Comparison of ENCODE assay signal across 9 mouse cellular contexts in the genomic region with DNA sequence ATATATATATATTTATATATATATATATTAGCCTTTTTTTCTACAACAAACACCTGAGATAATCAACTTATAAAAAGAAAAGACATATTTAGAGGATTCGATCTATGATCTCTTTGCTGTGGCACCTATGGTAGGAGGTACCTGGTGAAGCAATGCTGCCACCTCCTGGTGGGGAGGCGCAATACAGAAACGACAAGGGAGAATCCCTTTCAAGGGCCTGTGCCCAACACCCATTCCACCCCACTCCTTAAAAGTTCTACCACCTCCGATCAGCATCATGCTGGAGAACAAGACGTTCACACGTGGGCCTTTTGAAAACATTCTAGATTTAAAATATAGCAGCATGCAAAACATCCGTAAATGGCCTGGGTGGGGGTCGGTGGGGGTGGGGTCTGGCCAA.
DNase-seq lines count a peak whose midpoint lies in the region; ATAC-seq lines count a peak whose summit lies in the region.
"Had no signal": no experiment of that assay in that cellular context is flagged by ENCODE, and none has a peak within 500 bp of the region (broad histone marks: within the 10 kb centered on the region; RNA-seq: fewer than 3 reads in every experiment).

No protein-coding gene starts in this region.

- no peaks in the 10 kb centered on the region for H3K27me3 ChIP-seq in hindbrain, embryonic 10.5 days (ENCODE audit: insufficient read depth, poor library complexity, severe bottlenecking)
- H3K27me3 ChIP-seq in hindbrain, embryonic 16.5 days (replicated peaks; ENCODE audit: control insufficient read depth, insufficient read depth, low read length) = no peaks in the 10 kb centered on the region
- H3K27me3 ChIP-seq in midbrain, embryonic 11.5 days (ENCODE audit: control insufficient read depth, insufficient read depth, low read length) = no peaks in the 10 kb centered on the region
- H3K27me3 ChIP-seq: limb, embryonic 13.5 days had no signal

- H3K36me3 ChIP-seq in hindbrain, embryonic 10.5 days = no peaks in the 10 kb centered on the region
- no peaks in the 10 kb centered on the region for H3K36me3 ChIP-seq in hindbrain, embryonic 16.5 days (ENCODE audit: control insufficient read depth, insufficient read depth, low read length)
- no peaks in the 10 kb centered on the region for H3K36me3 ChIP-seq in midbrain, embryonic 11.5 days (ENCODE audit: control insufficient read depth, insufficient read depth, low read length)
- H3K36me3 ChIP-seq: limb, embryonic 13.5 days had no signal

- WGBS in hindbrain, embryonic 10.5 days = 33% methylated on average over 8 of the region's 8 CpGs
- 32% methylated on average over 8 of the region's 8 CpGs for WGBS in hindbrain, embryonic 16.5 days
- WGBS in midbrain, embryonic 11.5 days = 30% methylated on average over 8 of the region's 8 CpGs

- H3K9me3 ChIP-seq in hindbrain, embryonic 10.5 days = no peaks in the 10 kb centered on the region
- no peaks in the 10 kb centered on the region for H3K9me3 ChIP-seq in hindbrain, embryonic 16.5 days (ENCODE audit: control insufficient read depth, low read length)
- H3K9me3 ChIP-seq in midbrain, embryonic 11.5 days (ENCODE audit: control insufficient read depth, low read length) = no peaks in the 10 kb centered on the region
- H3K9me3 ChIP-seq: limb, embryonic 13.5 days had no signal

- no peak overlapping the region for H3K4me3 ChIP-seq in hindbrain, embryonic 10.5 days
- H3K4me3 ChIP-seq in hindbrain, embryonic 16.5 days (ENCODE audit: low read length) = no peak overlapping the region
- H3K4me3 ChIP-seq in midbrain, embryonic 11.5 days (ENCODE audit: low read depth, low read length) = no peak overlapping the region
- H3K4me3 ChIP-seq: limb, embryonic 13.5 days had no signal

- no peaks in the 10 kb centered on the region; the same call in 1 of the 2 replicates for H3K4me1 ChIP-seq in hindbrain, embryonic 10.5 days (replicated peaks)
- no peaks in the 10 kb centered on the region for H3K4me1 ChIP-seq in hindbrain, embryonic 16.5 days (ENCODE audit: control insufficient read depth, insufficient read depth, low read depth, low read length)
- H3K4me1 ChIP-seq in midbrain, embryonic 11.5 days (ENCODE audit: control insufficient read depth, insufficient read depth, low read length) = no peaks in the 10 kb centered on the region

- no peak for ATAC-seq in hindbrain, embryonic 16.5 days
- ATAC-seq in midbrain, embryonic 11.5 days (ENCODE audit: low FRiP score) = peak; percentile 58; the same call in 1 of the 2 replicates

- no peak overlapping the region for H3K27ac ChIP-seq in hindbrain, embryonic 10.5 days
- H3K27ac ChIP-seq in hindbrain, embryonic 16.5 days (ENCODE audit: low read depth, low read length) = no peak overlapping the region
- H3K27ac ChIP-seq in midbrain, embryonic 11.5 days (ENCODE audit: low read depth, low read length) = no peak overlapping the region
- H3K27ac ChIP-seq: limb, embryonic 13.5 days had no signal

- no peak overlapping the region for H3K4me2 ChIP-seq in hindbrain, embryonic 16.5 days (ENCODE audit: low read length)
- no peak overlapping the region for H3K4me2 ChIP-seq in midbrain, embryonic 11.5 days
- H3K4me2 ChIP-seq: limb, embryonic 13.5 days had no signal

- DNase-seq in hindbrain, embryonic 10.5 days (ENCODE audit: low spot score) = peak; percentile 74
- DNase-seq in ZHBTc4 (ENCODE audit: low read depth, low spot score) = peak; percentile 66
- DNase-seq in embryo, embryonic 9.5 days (ENCODE audit: extremely low spot score) = peak; percentile 42
- peak; percentile 73 for DNase-seq in heart, postnatal 4 days
- DNase-seq in layer of hippocampus, adult 9-11 months = peak; percentile 10
- peak; percentile 90 for DNase-seq in midbrain, embryonic 11.5 days (ENCODE audit: low spot score, missing footprints)
- peak; percentile 22 to 29 for DNase-seq in urinary bladder, adult 18-20 months (ENCODE audit: low spot score in 2 of 2)

- H3K9ac ChIP-seq in hindbrain, embryonic 16.5 days (ENCODE audit: low read depth, low read length) = no peak overlapping the region
- H3K9ac ChIP-seq in midbrain, embryonic 11.5 days (ENCODE audit: low read length) = no peak overlapping the region
- H3K9ac ChIP-seq: limb, embryonic 13.5 days had no signal

Comparison
In these comparisons a context has a peak if more than half of its experiments do, and no peak if none do; other contexts are left out.
1. DNase-seq: peak in every context shown above with its lines; median percentile 90 in midbrain, embryonic 11.5 days; 74 in hindbrain, embryonic 10.5 days; 73 in heart, postnatal 4 days; 66 in ZHBTc4; 42 in embryo, embryonic 9.5 days; 26 in urinary bladder, adult 18-20 months; 10 in layer of hippocampus, adult 9-11 months.